Mouse (Mus musculus): ENCODE results near the gene Paqr7.
"Not testable (repeated sequence)": the region's sequence is repeated elsewhere in the genome, so short reads cannot be mapped to it uniquely, and the experiment has no call there.

The Paqr7 gene

GRCm38 (mm10) chr4:134474240-134474639 is 22.3 kb upstream of the Paqr7 start:
- DNase-seq: no peak

DNA sequence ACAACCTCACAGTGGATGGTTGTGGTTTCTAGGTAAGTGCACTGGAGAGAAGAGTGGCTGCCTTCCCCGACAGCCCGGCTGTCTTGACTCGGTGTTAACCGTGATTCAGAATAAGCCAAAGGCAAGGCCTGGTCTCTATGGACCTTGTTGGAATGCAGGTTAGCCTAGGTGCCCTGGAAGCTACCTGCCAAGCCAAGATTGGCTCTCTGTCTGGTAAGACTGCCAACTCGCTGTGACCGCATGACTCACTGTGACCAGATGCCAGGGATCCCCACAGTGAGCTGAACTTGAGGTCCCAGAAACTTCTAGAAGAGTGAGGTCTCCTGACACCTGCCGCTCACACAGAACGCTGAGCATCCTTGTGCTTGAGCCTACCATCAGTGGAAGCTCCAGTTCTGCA is 19.6 kb upstream of the Paqr7 start:
- no peak for DNase-seq

DNA sequence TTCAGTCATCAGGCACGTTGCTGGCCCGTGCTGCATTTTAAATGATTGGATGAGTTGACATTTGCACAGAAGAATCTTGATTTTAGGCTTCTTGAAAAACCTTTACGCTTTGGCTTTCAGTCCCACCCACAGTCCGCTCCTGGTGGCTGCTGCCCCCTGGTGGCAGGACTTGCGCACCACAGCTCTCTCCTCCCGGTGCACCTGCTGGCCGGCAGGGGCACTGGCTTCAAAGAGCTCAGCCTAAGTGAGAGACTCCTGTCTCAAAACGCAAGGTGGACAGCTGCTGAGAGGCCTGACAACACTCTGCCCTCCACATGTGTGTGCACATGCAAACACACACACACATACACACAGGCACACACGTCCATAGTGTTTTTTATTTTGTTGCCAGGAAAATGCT is 18.5 kb upstream of the Paqr7 start:
- DNase-seq: peak; percentile 87

DNA sequence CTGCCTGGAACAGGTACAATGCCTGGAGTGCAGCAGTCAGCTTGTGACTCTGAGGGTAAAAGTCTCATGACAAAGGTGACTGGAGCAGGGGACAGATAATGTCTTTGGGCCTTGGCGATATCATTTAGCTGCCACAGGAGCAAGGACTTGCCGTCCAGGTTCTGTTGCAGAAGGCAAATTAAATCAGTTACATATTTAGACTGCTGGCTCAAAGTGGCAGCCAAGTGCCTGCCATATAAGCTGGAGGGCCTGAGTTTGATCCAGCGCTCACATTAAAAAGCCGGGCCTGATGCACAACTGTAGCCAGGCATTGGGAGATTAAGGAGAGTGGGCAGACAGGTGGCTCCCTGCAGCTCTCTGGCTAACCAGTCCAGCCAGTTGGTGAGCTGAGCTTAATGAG is 16.7 kb upstream of the Paqr7 start:
- DNase-seq: no peak

DNA sequence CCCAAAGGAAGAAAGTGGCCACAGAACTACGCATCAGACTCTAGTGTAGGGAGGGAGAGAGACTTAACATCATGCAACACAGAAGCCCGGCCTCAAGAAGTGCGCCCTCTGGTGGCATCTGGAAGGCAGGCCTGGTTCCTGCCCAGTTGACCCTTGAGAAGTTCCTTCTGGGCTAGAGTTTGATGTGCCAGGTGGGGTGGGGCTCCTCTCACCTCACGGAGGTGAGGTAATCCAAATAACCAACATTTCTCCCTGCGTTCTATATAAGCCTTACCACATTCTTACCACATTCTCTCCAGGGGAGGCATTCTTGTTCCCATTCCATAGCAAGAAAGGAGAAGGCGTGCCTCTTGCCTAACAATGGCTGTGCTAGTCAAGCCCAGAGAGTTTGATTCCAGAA is 15.6 kb upstream of the Paqr7 start:
- DNase-seq: peak; percentile 72

- no peak for DNase-seq
Observed at GRCm38 (mm10) chr4:134481270-134481669, 15.2 kb upstream of the Paqr7 start.

DNA sequence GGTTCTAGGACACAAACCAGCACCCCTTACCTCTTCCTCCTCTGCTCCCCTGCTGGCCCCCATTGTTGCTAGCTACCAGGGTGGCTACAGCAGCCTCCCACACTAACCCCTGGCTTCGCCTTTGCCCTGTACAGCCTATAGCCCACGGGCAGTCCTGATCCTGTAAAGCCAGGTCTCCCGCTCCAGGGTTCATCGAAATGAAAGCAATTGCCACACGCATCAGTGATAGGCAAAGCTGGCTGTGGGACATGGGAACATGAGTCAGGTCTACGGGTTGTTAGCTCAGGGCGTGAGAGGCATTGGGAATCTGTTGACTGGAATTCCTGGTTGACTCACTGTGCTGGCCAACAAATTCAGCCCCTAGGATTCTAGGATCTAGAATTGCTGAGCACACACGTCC is 14.1 kb upstream of the Paqr7 start:
- no peak for DNase-seq

- no peak for DNase-seq
Observed at GRCm38 (mm10) chr4:134483078-134483688, 13.3 kb upstream of the Paqr7 start.

- peak; percentile 89 for DNase-seq
Observed at GRCm38 (mm10) chr4:134483696-134484095, 12.8 kb upstream of the Paqr7 start.

GRCm38 (mm10) chr4:134484231-134484630 is 12.3 kb upstream of the Paqr7 start:
- DNase-seq: no peak

DNA sequence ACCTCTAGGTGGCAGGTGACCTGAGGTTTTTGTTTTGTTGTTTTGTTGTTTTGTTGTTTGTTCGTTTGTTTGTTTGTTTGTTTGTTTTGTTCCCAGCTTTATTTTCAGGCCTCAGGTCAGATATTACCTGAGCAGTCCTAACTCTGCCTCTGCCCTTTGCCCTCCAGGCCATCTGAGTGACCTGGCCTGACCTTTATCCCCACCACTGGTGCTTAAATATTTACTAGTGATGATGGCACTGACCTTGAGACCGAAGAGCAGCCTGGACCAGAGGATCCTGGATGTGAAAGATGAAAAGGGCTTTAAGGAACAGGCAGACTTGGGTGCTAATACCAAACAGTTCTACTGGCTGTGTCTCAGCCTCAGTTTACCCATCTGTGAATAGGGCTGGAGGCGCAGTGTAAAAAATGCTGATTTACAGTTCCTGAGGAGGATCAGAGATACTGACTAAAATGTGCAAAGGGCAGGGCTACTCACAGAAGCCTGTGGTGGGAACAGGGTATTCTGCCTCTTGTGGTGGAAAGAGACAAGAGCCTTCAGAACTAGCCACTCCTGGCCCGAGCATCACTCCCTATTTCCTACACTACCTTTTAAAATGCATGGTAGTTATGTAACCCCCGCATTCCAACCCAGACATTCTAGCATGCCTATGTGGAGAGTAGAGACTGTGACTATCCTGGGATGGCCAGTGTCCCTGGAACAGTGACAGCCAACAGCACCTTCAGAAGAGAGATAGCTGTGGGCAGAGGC is 11.2 kb upstream of the Paqr7 start:
- DNase-seq: no peak

DNA sequence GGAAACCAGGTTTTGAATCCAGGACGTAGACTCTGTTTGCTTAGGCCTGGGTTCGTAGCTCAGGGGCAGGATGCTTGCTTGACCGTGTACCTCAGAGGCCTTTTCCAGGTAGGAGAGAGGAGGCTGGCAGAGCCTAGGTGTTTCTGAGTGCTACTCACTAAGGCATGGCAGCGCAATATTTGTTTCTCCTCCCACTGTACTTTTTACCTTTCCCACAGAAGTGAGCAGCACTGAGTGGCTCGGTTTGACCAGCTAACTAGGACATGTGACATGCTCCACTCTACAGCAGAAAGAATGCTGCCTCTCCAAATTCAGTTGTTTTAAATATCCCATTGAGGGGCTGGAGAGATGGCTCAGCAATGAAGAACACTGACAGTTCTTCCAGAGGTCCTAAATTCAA is 8.3 kb upstream of the Paqr7 start:
- DNase-seq: no peak

GRCm38 (mm10) chr4:134489986-134490665 is 6.4 kb upstream of the Paqr7 start:
- no peak for DNase-seq

DNA sequence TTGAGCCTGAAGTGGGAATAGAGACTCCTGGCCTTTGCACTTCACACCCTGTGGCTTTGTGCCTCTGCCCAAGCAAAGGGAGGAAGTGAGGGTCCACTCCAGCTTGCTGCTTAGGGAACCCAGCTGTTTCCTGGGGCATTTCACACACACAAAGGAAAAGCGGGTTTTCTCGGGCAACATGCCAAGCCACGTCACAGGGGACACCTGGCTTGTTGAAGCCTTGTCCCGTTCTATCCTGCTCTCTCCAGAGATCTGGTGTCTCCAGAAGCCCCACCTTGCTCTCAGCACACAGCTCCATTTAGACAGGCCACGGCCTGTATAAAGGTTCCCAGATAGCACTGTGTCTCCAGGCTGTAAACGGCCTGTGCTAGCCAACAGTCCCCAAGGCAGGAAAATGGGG is 4.8 kb upstream of the Paqr7 start:
- DNase-seq: no peak

GRCm38 (mm10) chr4:134494161-134494560 is 2.3 kb upstream of the Paqr7 start:
- not testable (repeated sequence) for DNase-seq

DNA sequence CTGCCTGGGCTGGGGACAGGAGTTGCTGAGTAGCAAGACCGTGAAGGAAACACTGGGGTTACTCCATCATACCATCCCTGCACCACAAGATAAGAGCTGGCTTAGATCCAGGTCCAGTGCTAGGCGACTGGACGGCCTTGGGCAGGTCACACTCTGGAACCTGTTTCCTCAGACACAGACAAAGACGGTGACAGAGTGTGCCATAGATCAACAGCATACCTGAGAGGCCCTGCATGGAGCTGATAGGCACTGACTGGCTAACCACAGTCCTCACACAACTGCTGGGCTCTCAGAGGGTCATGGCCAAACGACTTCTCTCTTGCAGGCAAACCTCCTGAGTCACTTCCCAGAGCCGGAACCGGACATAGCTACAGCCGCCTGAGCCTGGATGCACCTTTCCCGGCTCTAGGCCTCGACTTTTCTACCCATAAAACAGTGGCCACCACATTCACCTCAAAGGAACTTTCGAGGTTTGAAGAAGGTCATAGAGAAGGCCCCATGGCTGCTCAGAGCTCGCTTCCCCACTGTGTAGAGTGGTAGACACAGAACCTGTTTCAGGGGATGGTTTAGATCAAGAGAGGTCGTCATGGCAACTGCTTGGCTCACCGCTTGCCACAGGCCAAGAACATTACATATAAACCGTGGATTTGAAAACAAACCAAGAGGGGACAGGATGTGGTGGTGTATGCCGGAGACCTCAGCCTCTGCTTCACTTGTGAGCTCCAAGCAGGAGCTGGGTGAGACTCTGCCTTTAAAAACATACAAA is 1.5 kb upstream of the Paqr7 start:
- no peak for DNase-seq

DNA sequence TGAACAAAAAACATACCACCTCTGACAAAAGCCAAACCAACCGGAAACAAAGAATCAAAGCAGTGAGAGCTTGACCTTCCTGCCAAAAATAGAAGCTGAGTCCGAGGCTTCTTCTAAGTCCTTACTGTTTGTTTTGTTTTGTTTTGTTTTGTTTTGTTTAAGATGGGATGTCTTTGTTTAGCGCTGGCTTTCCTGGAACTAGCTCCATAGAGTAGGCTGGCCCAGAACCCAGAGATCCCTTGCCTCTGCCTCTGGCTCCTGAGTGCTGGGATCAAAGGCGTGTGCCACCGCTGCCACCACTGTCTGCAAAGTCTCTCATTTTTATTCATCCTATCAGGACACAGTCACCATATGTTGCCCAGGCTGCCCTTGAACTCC is 962 bp upstream of the Paqr7 start:
- no peak for DNase-seq

- no peak for DNase-seq
Observed at GRCm38 (mm10) chr4:134497223-134497622, 726 bp downstream of the Paqr7 start.

DNA sequence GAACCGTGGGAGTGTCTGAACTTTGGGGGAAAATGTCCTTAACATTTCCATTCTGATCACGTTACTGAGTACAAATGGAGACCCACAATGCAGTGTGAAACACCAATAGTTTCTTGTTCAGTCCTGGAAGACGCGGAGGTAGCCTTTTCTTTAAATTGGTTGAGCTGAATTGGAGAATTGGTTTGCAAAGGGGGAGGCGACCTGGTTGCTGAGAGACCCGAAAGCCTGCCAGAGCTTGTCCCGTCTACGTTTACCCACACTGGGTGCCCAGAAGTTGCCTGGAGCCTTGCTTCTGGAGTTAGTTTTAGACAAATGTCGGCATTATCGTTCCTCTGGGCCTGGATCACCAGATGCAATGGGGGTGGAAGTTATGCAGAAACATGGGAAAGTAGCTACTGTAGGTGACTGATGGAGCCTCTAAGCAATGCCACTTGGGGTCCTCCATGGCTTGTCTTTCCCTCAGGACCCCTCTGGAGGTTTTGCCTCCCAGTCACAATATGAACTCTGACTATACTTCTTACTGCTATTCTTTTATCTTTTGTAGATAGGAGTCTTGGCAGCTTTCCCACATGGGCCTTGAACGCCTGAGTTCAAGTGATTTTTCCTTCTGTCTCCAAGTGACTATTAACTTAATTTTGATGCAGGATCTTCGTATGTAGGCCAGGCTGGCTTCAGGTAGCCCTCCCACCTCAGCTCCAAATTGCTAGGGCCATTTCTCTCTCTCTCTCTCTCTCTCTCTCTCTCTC is 1.7 kb downstream of the Paqr7 start:
- DNase-seq: no peak

- DNase-seq: not testable (repeated sequence)
Observed at GRCm38 (mm10) chr4:134498983-134499382, 2.5 kb downstream of the Paqr7 start.

DNA sequence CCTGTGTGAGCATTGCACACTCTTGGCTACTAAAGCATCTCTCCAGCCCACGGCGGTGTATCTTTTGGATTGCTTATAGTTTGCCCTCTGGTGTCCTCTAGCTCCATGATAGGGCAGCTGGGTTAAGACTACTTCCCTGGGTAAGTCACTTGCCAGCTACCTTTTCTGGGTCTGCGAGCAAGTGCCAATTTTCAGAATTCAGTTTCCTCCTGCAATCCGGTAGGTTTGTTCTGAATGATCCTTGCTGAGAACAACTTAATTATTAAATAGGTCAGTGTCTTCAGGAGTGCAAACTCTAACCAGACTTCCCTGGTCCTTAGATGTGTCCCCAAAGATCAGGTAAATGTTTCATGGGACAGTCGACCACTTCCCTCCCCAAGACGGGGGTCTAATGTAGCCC is 4.6 kb downstream of the Paqr7 start:
- DNase-seq: no peak

GRCm38 (mm10) chr4:134503686-134504357 is 7.3 kb downstream of the Paqr7 start:
- DNase-seq: no peak

All from layer of hippocampus, adult 9-11 months (tissue).